Comparison of ENCODE assay signal across 9 mouse cellular contexts in genomic region chr17:53694039-53694438, GRCm38 (mm10). TPM values are rescaled to one million over a fixed set of nuclear protein-coding genes. Genes with fewer than 3 reads are reported as not detected.
DNase-seq lines count a peak whose midpoint lies in the region; ATAC-seq lines count a peak whose summit lies in the region.
"Had no signal": no experiment of that assay in that cellular context is flagged by ENCODE, and none has a peak within 500 bp of the region (broad histone marks: within the 10 kb centered on the region; RNA-seq: fewer than 3 reads in every experiment).

No protein-coding gene starts in this region.

- peaks cover 5% of the 10 kb centered on the region for H3K4me1 ChIP-seq in kidney, embryonic 15.5 days

- H3K9me3 ChIP-seq in kidney, embryonic 15.5 days (replicated peaks): peaks cover 3% of the 10 kb centered on the region; the same call in 1 of the 2 replicates
- H3K9me3 ChIP-seq: neural tube, embryonic 13.5 days had no signal

- no peak overlapping the region for H3K27ac ChIP-seq in kidney, embryonic 15.5 days
- H3K27ac ChIP-seq: neural tube, embryonic 13.5 days had no signal

- peak; percentile 20 to 33 for DNase-seq in kidney, adult 8-10 months
- DNase-seq in urinary bladder, postnatal 25 days (ENCODE audit: low spot score): peak; percentile 50
- no peak for DNase-seq in urinary bladder, adult 2 months (ENCODE audit: low spot score)
- peak; percentile 68 to 76 for DNase-seq in cerebellum, postnatal 14 days
- DNase-seq in kidney, postnatal 36 days: peak; percentile 48 to 61
- no peak for DNase-seq in natural killer cell, adult 2 months (ENCODE audit: low spot score in 2 of 2)

- H3K4me2 ChIP-seq in kidney, embryonic 15.5 days: no peak overlapping the region
- H3K4me2 ChIP-seq: neural tube, embryonic 13.5 days had no signal

- H3K4me3 ChIP-seq in kidney, embryonic 15.5 days (replicated peaks): no peak overlapping the region
- H3K4me3 ChIP-seq: neural tube, embryonic 13.5 days had no signal

- no peak for ATAC-seq in kidney, embryonic 15.5 days (replicated peaks; ENCODE audit: low FRiP score)
- ATAC-seq in erythroblast, adult 5-6 weeks (replicated peaks; ENCODE audit: low FRiP score, poor library complexity, severe bottlenecking): no peak

- no peaks in the 10 kb centered on the region for H3K27me3 ChIP-seq in kidney, embryonic 15.5 days
- H3K27me3 ChIP-seq: neural tube, embryonic 13.5 days had no signal

- no peaks in the 10 kb centered on the region for H3K36me3 ChIP-seq in kidney, embryonic 15.5 days
- H3K36me3 ChIP-seq: neural tube, embryonic 13.5 days had no signal

- 87% methylated on average over 2 of the region's 2 CpGs for WGBS in kidney, embryonic 15.5 days

- H3K9ac ChIP-seq in kidney, embryonic 15.5 days: no peak overlapping the region
- H3K9ac ChIP-seq: neural tube, embryonic 13.5 days had no signal

RNA-seq across cellular contexts. Expression of gene Sgo1, which starts 4.9 kb away (rescaled TPM):
- polyA plus RNA-seq in kidney, embryonic 15.5 days (2015; fragmentation: Nextera tagmentation; extraction: Ambion mirVana): 35.1 and 37.7 TPM in 2 replicates
- 0.83 and 0.85 TPM in 2 replicates for polyA plus RNA-seq in urinary bladder, adult 2 months (2012; rRNA removed)
- 12.7 and 15.7 TPM in 2 replicates for total RNA-seq in erythroblast, adult 5-6 weeks (2015; ENCODE audit: low replicate concordance)
- 15.6 and 26.8 TPM in 2 replicates for total RNA-seq in erythroblast, adult 5-6 weeks (2017; ENCODE audit: low replicate concordance)

Comparison
In these comparisons a context has a peak if more than half of its experiments do, and no peak if none do; other contexts are left out.
1. DNase-seq: peak in kidney, adult 8-10 months (2 of 2), urinary bladder, postnatal 25 days (single experiment), cerebellum, postnatal 14 days (2 of 2) and kidney, postnatal 36 days (2 of 2); none in urinary bladder, adult 2 months (single experiment) and natural killer cell, adult 2 months (0 of 2).
2. RNA of gene Sgo1, which starts 4.9 kb away (polyA plus RNA-seq): 35.1 to 37.7 TPM in kidney, embryonic 15.5 days; 0.83 to 0.85 TPM in urinary bladder, adult 2 months; every median in the first group is over 10 times any median in the second.